Mouse (Mus musculus) megakaryocyte, adult 5-6 weeks (primary cell): ENCODE measurements around the gene Ppat. TPM values are rescaled to one million over a fixed set of nuclear protein-coding genes. Genes with fewer than 3 reads are reported as not detected.
A peak's percentile ranks its signal among the peaks of the same experiment; 100 is the strongest.
"Not testable (repeated sequence)": the region's sequence is repeated elsewhere in the genome, so short reads cannot be mapped to it uniquely, and the experiment has no call there.

Source experiments
- ATAC-seq: 2 replicates; pipeline ENCODE4 v1.8.0; 2016; ENCODE audit warnings: mild to moderate bottlenecking, inconsistent platforms; ENCODE audit not compliant: poor library complexity, severe bottlenecking
- total RNA-seq, 2 experiments: library from RNA; stranded (forward) in 1 of 2; stranded (reverse) in 1 of 2; fragments of 153-499, 151-499 nt in 1 of 2; fragments of 221-1000, 200-1000 nt in 1 of 2; gene quantifications; 2 replicates each; pipeline versions ENCODE4 v1.2.3 to v1.2.4; 2015 to 2017

Ppat gene
- total RNA-seq, 2 experiments from 2014 or later, result 11.4 to 20.1 TPM

- no peak for ATAC-seq
These were observed 854 bp downstream of the Ppat start for GRCm38 (mm10) chr5:76950343-76951105.

- ATAC-seq, result no peak
These were observed 3.6 kb downstream of the Ppat start for GRCm38 (mm10) chr5:76947758-76948157.

- ATAC-seq, result no peak
These were observed 4.2 kb downstream of the Ppat start for GRCm38 (mm10) chr5:76947142-76947541.

- no peak for ATAC-seq
These were observed 5.7 kb downstream of the Ppat start for GRCm38 (mm10) chr5:76945678-76946033.

GRCm38 (mm10) chr5:76944965-76945677, 6.3 kb downstream of the Ppat start:
- no peak for ATAC-seq

- ATAC-seq, result no peak
These were observed 8.9 kb downstream of the Ppat start for GRCm38 (mm10) chr5:76942505-76942904.

- no peak for ATAC-seq
These were observed 9.4 kb downstream of the Ppat start for GRCm38 (mm10) chr5:76941975-76942374.

GRCm38 (mm10) chr5:76939717-76940116, 11.7 kb downstream of the Ppat start:
- ATAC-seq, result no peak

GRCm38 (mm10) chr5:76929180-76929877, 22.0 kb downstream of the Ppat start:
- ATAC-seq, result peak; percentile 69

GRCm38 (mm10) chr5:76928124-76928832, 23.1 kb downstream of the Ppat start:
- no peak for ATAC-seq

GRCm38 (mm10) chr5:76924296-76924695, 27.1 kb downstream of the Ppat start:
- ATAC-seq, result no peak

- no peak for ATAC-seq
These were observed 27.9 kb downstream of the Ppat start for GRCm38 (mm10) chr5:76923428-76923827.

- ATAC-seq, result no peak
These were observed 28.5 kb downstream of the Ppat start for GRCm38 (mm10) chr5:76922833-76923232.

- not testable (repeated sequence) for ATAC-seq
These were observed 38.9 kb downstream of the Ppat start for GRCm38 (mm10) chr5:76912522-76912921.

GRCm38 (mm10) chr5:76910807-76911206, 40.6 kb downstream of the Ppat start:
- ATAC-seq, result no peak

GRCm38 (mm10) chr5:76906155-76906499, 45.3 kb downstream of the Ppat start:
- no peak for ATAC-seq

GRCm38 (mm10) chr5:76905405-76906154, 45.8 kb downstream of the Ppat start, which contains the start of gene Aasdh:
TSS of gene Aasdh (minus strand) at chr5:76905514.
- ATAC-seq, result peak; percentile 98

GRCm38 (mm10) chr5:76904713-76905404, 46.5 kb downstream of the Ppat start:
- no peak for ATAC-seq

- no peak for ATAC-seq
These were observed 49.2 kb downstream of the Ppat start for GRCm38 (mm10) chr5:76902131-76902530.

GRCm38 (mm10) chr5:76893084-76893483, 58.3 kb downstream of the Ppat start:
- ATAC-seq, result no peak
